Mouse (Mus musculus): Measurements from ENCODE around the gene Arhgef28. TPM values are rescaled to one million over a fixed set of nuclear protein-coding genes. Genes with fewer than 3 reads are reported as not detected.
"Not testable (repeated sequence)": the region's sequence is repeated elsewhere in the genome, so short reads cannot be mapped to it uniquely, and the experiment has no call there.

The Arhgef28 gene
- total RNA-seq, 4 experiments from 2014 or later = 2.1 to 2.9 (median 2.7) TPM

GRCm38 (mm10) chr13:98125666-98126065, 80.6 kb downstream of the Arhgef28 start:
- no peak for DNase-seq (ENCODE audit: low spot score in 2 of 2)

- DNase-seq (ENCODE audit: low spot score in 2 of 2) = no peak
Observed at GRCm38 (mm10) chr13:98124113-98124745, 82.0 kb downstream of the Arhgef28 start.

- no peak for DNase-seq (ENCODE audit: low spot score in 2 of 2)
Observed at GRCm38 (mm10) chr13:98122766-98123165, 83.5 kb downstream of the Arhgef28 start.

- no peak for DNase-seq (ENCODE audit: low spot score in 2 of 2)
Observed at GRCm38 (mm10) chr13:98121993-98122392, 84.2 kb downstream of the Arhgef28 start.

- DNase-seq (ENCODE audit: low spot score in 2 of 2) = no peak
Observed at GRCm38 (mm10) chr13:98121124-98121470, 85.1 kb downstream of the Arhgef28 start.

GRCm38 (mm10) chr13:98120356-98121123, 85.7 kb downstream of the Arhgef28 start:
- no peak for DNase-seq (ENCODE audit: low spot score in 2 of 2)

- DNase-seq (ENCODE audit: low spot score in 2 of 2) = no peak
Observed at GRCm38 (mm10) chr13:98118291-98118690, 87.9 kb downstream of the Arhgef28 start.

GRCm38 (mm10) chr13:98117566-98118254, 88.5 kb downstream of the Arhgef28 start:
- DNase-seq (ENCODE audit: low spot score in 2 of 2) = no peak

GRCm38 (mm10) chr13:98115650-98116049, 90.6 kb downstream of the Arhgef28 start:
- DNase-seq (ENCODE audit: low spot score in 2 of 2) = no peak

GRCm38 (mm10) chr13:98115051-98115450, 91.2 kb downstream of the Arhgef28 start:
- no peak for DNase-seq (ENCODE audit: low spot score in 2 of 2)

GRCm38 (mm10) chr13:98112812-98113503, 93.3 kb downstream of the Arhgef28 start:
- DNase-seq (ENCODE audit: low spot score in 2 of 2) = no peak

GRCm38 (mm10) chr13:98111531-98111930, 94.7 kb downstream of the Arhgef28 start:
- no peak for DNase-seq (ENCODE audit: low spot score in 2 of 2)

GRCm38 (mm10) chr13:98111021-98111420, 95.2 kb downstream of the Arhgef28 start:
- no peak for DNase-seq (ENCODE audit: low spot score in 2 of 2)

- DNase-seq (ENCODE audit: low spot score in 2 of 2) = not testable (repeated sequence)
Observed at GRCm38 (mm10) chr13:98108481-98108880, 97.8 kb downstream of the Arhgef28 start.

GRCm38 (mm10) chr13:98107621-98108020, 98.6 kb downstream of the Arhgef28 start:
- no peak for DNase-seq (ENCODE audit: low spot score in 2 of 2)

GRCm38 (mm10) chr13:98095966-98096365, 110.3 kb downstream of the Arhgef28 start:
- no peak for DNase-seq (ENCODE audit: low spot score in 2 of 2)

GRCm38 (mm10) chr13:98094332-98094731, 111.9 kb downstream of the Arhgef28 start:
- no peak for DNase-seq (ENCODE audit: low spot score in 2 of 2)

GRCm38 (mm10) chr13:98093483-98093882, 112.8 kb downstream of the Arhgef28 start:
- no peak for DNase-seq (ENCODE audit: low spot score in 2 of 2)

- no peak for DNase-seq (ENCODE audit: low spot score in 2 of 2)
Observed at GRCm38 (mm10) chr13:98092354-98093002, 113.8 kb downstream of the Arhgef28 start.

- no peak for DNase-seq (ENCODE audit: low spot score in 2 of 2)
Observed at GRCm38 (mm10) chr13:98079640-98080039, 126.6 kb downstream of the Arhgef28 start.

GRCm38 (mm10) chr13:98078251-98078650, 128.0 kb downstream of the Arhgef28 start:
- DNase-seq (ENCODE audit: low spot score in 2 of 2) = no peak
